Mouse (Mus musculus) liver, adult 2 months (tissue): ENCODE measurements at regions not wholly inside any gene's neighbourhood (a gene's known extent, or its start where the extent isn't known, plus 50 kb on each side); places are given as distances from the start of the nearest gene placed in this dataset.

Experiments
- DNase-seq: peaks from one replicate; pipeline ENCODE4 v3.0.0-alpha.2; 2011; ENCODE audit warnings: low read depth, low spot score; ENCODE audit errors: extremely low read depth
- H3K27ac ChIP-seq: fragments of 200-500 bp; replicated peaks from 2 replicates; pipeline ENCODE4 v1.5.1; 2012; ENCODE audit warnings: low read depth, mild to moderate bottlenecking, control low read depth, inconsistent platforms, low read length; ENCODE audit not compliant: insufficient read depth
- H3K27me3 ChIP-seq: fragments of 200-500 bp; 2 replicates; pipeline ENCODE4 v1.6.1; 2012; ENCODE audit warnings: mild to moderate bottlenecking, moderate library complexity, low read length, inconsistent platforms; ENCODE audit not compliant: control insufficient read depth, insufficient read depth
- H3K36me3 ChIP-seq: fragments of 200-500 bp; 2 replicates; pipeline ENCODE4 v1.6.1; 2012; ENCODE audit warnings: low read length, inconsistent platforms; ENCODE audit not compliant: control insufficient read depth, insufficient read depth
- H3K4me1 ChIP-seq: fragments of 200-500 bp; 2 replicates; pipeline ENCODE4 v1.6.1; 2011; ENCODE audit warnings: low read length; ENCODE audit not compliant: control insufficient read depth, insufficient read depth
- H3K4me3 ChIP-seq: fragments of 200-500 bp; 2 replicates; pipeline ENCODE4 v1.5.1; 2011; ENCODE audit warnings: low read depth, mild to moderate bottlenecking, control low read depth, low read length, moderate library complexity; ENCODE audit not compliant: insufficient read depth
- H3K79me2 ChIP-seq: fragments of 200-500 bp; 2 replicates; pipeline ENCODE4 v1.6.1; 2012; ENCODE audit warnings: inconsistent platforms, mild to moderate bottlenecking, low read length, moderate library complexity; ENCODE audit not compliant: control insufficient read depth, insufficient read depth
- H3K9ac ChIP-seq: fragments of 200-500 bp; 2 replicates; pipeline ENCODE4 v1.6.1; 2012; ENCODE audit warnings: low read depth, mild to moderate bottlenecking, control low read depth, inconsistent platforms, low read length
- CTCF ChIP-seq: fragments of 200-500 bp; IDR thresholded peaks from 2 replicates; pipeline ENCODE4 v1.5.1; 2011; ENCODE audit warnings: low read depth, low read length, control low read depth
- POLR2A ChIP-seq: fragments of 200-500 bp; IDR thresholded peaks from 2 replicates; pipeline ENCODE4 v1.6.1; 2011; ENCODE audit warnings: low read length, control low read depth; ENCODE audit not compliant: insufficient read depth; ENCODE audit errors: extremely low read depth
- WGBS: fragments of 180-500 bp; shearing (Covaris S2); methylation state at CpG from one replicate; pipeline ENCODE4 v1.1.7; 2018; 5-methylcytosine and 5-hydroxymethylcytosine counted together

DNA sequence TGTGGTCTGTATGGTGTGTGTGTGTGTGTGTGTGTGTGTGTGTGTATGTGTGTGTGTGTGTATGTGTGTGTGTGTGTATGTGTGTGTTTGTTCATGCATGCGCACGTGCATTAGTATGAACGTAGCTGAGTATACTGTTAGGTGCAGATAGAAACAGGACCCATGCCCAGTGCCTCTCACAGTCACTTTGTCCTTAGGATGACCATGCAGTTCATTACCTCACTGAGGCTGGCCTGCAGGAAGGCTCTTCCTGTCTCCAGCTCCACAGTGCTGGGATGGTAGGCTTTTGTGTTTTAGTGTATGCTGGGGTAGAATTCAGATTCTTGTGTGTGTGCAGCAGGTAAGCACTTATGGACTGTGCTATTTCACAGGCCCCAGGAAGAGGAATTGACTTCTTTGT lies 250.0 kb upstream of the Tacr3 start:
- TF ChIP-seq CTCF (no peak), POLR2A (no peak)
- no peaks in the 10 kb centered on the region for H3K36me3 ChIP-seq
- no peaks in the 10 kb centered on the region for H3K79me2 ChIP-seq
- H3K27me3 ChIP-seq, result no peaks in the 10 kb centered on the region
- no peak overlapping the region for H3K9ac ChIP-seq
- H3K4me3 ChIP-seq, result no peak overlapping the region
- no peak for DNase-seq
- H3K27ac ChIP-seq, result no peak overlapping the region
- no peaks in the 10 kb centered on the region for H3K4me1 ChIP-seq
- 89% methylated on average over 3 of the region's 3 CpGs for WGBS

DNA sequence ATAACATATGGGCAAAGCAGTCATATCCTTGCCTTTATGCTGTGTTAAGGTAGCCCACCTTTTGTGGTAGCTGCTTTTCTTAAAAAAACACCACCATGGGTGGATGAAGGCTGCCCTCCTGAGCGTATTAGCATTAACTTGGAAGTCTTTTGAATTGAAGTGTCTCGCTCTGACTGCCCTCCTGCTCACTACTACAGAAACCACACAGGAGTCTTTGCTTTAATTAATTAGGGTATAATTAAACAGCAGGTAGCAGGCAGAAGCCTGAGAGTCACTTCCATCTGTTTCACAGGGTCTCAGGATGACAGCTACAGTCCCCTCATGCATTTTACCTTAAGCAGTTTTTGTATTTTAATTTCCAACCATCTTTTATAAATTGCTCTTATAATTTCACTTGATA lies 240.2 kb upstream of the Tacr3 start:
- DNase-seq, result no peak

DNA sequence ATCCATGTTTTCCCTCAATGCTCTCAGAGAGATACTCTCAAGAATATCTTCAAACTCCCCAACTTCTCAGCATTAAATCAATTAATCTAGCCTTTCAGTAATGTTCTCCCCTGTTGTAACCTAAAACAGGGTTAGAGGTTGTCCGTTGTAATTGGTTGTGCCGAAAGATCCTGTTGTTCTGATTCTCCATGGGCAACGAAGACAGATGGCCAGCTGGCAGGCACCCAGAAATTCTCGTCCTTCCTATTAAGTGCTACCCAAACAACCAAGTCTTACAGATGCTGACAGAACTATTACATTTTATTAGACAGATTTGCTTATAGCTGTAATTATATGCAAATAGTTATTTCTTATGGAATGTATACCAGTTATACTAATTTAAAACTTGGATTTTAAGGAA lies 225.9 kb upstream of the Tacr3 start:
- Histone ChIP-seq H3K4me1 (no peaks in the 10 kb centered on the region), H3K27me3 (no peaks in the 10 kb centered on the region), H3K36me3 (no peaks in the 10 kb centered on the region), H3K79me2 (no peaks in the 10 kb centered on the region), H3K27ac (no peak overlapping the region), H3K9ac (no peak overlapping the region), H3K4me3 (no peak overlapping the region)
- no peak for DNase-seq
- TF ChIP-seq CTCF (no peak), POLR2A (no peak)
- WGBS, result 86% methylated on average over 4 of the region's 4 CpGs

More for the DNA sequence above, 240.2 kb upstream of the Tacr3 start:
- no peak for TF ChIP-seq CTCF
- TF ChIP-seq POLR2A, result no peak
- no peak overlapping the region for H3K27ac ChIP-seq
- H3K36me3 ChIP-seq, result no peaks in the 10 kb centered on the region
- H3K79me2 ChIP-seq, result no peaks in the 10 kb centered on the region
- H3K4me3 ChIP-seq, result no peak overlapping the region
- WGBS, result 38% methylated on average over 2 of the region's 2 CpGs
- no peaks in the 10 kb centered on the region for H3K4me1 ChIP-seq
- no peaks in the 10 kb centered on the region for H3K27me3 ChIP-seq
- no peak overlapping the region for H3K9ac ChIP-seq

DNA sequence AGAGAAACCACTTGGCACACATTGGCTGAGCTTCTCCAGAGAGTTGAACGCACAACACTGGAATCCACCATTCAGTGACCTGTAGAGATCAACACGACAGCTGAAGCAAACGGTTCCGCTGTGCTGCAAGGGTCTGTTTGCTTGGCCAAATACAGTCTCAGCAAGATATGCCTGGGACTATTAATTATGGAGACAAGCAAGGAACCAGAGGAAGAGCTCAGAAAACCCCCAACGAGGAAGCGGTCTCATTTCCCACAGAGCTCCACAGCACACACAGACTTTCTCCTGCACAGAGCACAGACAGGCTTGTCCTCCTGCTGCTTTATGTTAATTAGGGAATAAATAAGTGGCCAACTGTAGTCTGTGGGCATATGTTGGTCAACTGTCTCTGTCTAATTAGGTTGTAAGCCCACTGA lies 223.4 kb upstream of the Tacr3 start:
- TF ChIP-seq POLR2A (no peak), CTCF (no peak)
- Histone ChIP-seq H3K27ac (no peak overlapping the region), H3K36me3 (no peaks in the 10 kb centered on the region), H3K9ac (no peak overlapping the region), H3K79me2 (no peaks in the 10 kb centered on the region), H3K27me3 (no peaks in the 10 kb centered on the region), H3K4me1 (no peaks in the 10 kb centered on the region), H3K4me3 (no peak overlapping the region)
- WGBS, result 49% methylated on average over 6 of the region's 6 CpGs
- no peak for DNase-seq

DNA sequence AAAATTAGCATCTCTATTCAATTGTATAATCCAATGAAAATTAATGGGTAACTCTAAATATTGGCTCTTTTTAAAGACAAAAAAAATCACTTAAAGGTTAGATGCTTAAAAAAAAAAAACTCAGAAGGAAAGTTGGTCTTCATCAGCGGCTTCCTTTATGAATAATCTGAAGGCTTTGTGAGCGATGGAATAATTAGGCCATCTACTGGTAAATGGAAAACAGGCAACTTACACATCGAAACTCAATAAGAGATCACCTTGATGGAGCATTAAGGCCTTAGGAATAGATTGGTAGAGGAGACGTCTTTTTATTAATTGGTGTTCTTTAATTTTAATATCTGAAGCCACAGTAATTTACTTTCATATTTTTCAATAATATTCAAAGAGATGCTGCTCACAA lies 218.6 kb upstream of the Tacr3 start:
- Histone ChIP-seq H3K4me1 (no peaks in the 10 kb centered on the region), H3K27me3 (no peaks in the 10 kb centered on the region), H3K36me3 (no peaks in the 10 kb centered on the region), H3K27ac (no peak overlapping the region), H3K79me2 (no peaks in the 10 kb centered on the region), H3K9ac (no peak overlapping the region), H3K4me3 (no peak overlapping the region)
- DNase-seq, result no peak
- TF ChIP-seq POLR2A (no peak), CTCF (no peak)
- WGBS, result 72% methylated on average over 4 of the region's 4 CpGs

DNA sequence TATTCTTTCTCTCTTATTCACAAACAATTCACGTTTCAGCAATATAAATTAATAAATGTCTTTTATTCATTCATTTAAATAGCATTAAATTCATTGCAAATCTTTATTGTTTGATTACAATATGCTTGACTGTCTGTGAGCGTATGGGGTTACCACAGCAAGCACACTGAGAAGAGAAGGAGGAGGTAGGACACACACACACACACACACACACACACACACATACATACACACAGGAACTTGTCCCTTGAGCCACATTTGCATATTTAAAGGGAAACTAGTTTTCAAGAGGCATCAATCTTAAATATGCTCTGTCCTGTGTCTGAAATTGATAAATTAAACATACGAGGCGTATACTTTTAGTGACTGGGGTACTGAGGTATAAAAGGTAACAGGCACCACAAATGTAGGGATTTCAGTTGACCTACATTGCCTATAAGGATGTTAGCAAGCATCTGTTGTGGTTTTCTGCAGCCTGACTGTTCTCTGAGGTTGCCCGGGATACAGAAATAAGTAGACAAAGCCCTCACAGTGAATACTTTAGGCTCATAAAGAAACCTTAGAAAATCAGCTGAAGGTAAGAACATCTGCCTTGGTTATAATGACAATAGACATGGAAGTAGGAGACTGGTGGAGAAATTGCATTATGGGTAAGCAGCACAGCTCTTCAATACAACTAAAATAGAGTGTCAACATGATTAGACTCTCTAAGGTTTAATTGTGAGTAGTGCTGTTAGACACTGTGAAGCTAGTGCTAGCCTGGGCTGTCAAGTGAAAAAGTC lies 217.1 kb upstream of the Tacr3 start:
- TF ChIP-seq CTCF (no peak), POLR2A (no peak)
- Histone ChIP-seq H3K36me3 (no peaks in the 10 kb centered on the region), H3K27ac (no peak overlapping the region), H3K4me3 (no peak overlapping the region), H3K9ac (no peak overlapping the region), H3K27me3 (no peaks in the 10 kb centered on the region), H3K4me1 (no peaks in the 10 kb centered on the region), H3K79me2 (no peaks in the 10 kb centered on the region)
- WGBS, result 80% methylated on average over 5 of the region's 5 CpGs
- DNase-seq, result no peak
